Mouse (Mus musculus) ovary, postnatal 36 days (tissue): Measurements from ENCODE around the gene Dazap2.
"Not testable (repeated sequence)": the region's sequence is repeated elsewhere in the genome, so short reads cannot be mapped to it uniquely, and the experiment has no call there.

Experiments used
- DNase-seq: peaks from one replicate; pipeline ENCODE4 v3.0.0; 2022; ENCODE audit warnings: low spot score, mixed read lengths

Gene Dazap2

GRCm38 (mm10) chr15:100614996-100615824, at the start of gene Dazap2:
Gene Dazap2 (plus strand): TSS chr15:100615349.
- DNase-seq, result peak; percentile 99

DNA sequence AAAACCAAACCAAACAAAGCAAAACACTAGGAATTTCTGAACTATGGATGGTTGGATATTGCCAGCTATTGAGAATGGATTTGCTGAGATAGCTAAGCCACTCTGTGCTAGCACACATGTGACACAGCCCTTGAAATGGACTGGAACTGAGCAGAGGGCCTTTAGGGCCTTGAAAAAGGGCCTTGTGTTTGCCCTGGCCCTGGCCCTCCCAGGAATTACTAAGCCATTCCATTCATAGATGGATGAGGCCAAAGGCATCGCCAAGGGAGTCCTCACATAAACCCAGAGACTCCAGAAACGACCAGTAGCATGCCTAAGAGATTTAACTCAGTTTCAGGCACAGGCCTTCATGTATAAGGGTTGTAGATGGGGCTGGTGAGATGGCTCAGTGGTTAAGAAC, 48.6 kb upstream of the Dazap2 start:
- no peak for DNase-seq

GRCm38 (mm10) chr15:100569239-100569638, 45.9 kb upstream of the Dazap2 start:
- DNase-seq, result no peak

- DNase-seq, result no peak
Measured at GRCm38 (mm10) chr15:100573946-100574345, 41.2 kb upstream of the Dazap2 start.

- no peak for DNase-seq
Measured at GRCm38 (mm10) chr15:100574378-100574777, 40.8 kb upstream of the Dazap2 start.

DNA sequence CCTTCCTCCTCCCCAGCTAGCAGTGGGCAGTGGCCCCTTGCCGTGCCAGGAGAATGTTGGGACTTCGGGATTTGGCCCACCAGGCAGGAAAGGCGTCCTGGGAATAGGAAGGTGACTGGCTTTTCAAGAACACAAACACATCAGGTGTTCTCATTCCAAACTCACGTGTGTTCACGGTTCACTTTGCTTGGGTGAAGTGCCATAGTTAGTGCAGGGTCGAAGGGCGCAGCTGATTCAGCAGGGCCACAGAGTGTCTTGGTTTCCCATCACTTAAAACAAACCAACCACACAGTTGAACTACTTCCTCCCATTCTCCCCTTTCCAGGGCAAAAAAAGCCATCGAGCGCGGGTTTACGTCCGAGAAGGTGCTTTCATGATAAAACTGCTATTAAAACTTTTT, 39.8 kb upstream of the Dazap2 start:
- no peak for DNase-seq

DNA sequence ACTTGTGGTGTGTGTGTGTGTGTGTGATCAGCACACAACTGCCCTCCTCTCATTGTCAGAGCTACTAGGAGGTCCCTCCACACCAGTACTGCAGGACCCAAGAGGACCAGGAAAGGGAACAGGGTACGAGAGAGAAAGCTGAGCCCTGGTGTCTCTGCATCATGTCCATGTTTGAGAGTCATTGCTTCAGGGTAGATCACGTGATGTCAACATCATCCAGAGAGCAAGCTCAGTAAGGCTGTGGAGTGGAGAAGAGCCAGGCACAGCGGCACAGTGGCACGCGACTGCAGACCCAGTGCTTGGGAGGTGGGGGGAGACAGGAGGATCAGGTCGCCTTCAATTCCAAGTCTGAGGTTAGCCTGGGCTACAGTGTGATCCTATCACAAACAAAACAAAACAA, 38.8 kb upstream of the Dazap2 start:
- no peak for DNase-seq

DNA sequence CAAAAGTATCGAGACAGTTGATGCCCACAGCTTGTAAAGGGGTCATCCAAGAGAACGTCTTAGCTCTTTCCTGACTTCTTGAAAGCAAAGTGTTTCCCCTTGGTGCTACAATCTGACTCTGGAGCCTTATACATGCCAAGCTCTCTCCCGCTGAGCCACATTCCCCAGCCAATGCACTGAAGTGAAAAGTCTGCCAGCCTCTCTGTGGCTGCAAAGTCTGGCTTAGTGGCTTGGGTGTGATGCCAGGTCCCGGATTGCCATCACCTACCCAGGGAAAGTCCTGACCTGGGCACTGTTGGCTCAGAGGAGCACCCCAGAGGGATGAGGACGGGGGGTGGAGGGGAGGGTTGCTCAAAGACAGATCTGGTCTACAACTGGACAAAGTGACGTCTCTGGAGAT, 38.3 kb upstream of the Dazap2 start:
- DNase-seq, result no peak

DNA sequence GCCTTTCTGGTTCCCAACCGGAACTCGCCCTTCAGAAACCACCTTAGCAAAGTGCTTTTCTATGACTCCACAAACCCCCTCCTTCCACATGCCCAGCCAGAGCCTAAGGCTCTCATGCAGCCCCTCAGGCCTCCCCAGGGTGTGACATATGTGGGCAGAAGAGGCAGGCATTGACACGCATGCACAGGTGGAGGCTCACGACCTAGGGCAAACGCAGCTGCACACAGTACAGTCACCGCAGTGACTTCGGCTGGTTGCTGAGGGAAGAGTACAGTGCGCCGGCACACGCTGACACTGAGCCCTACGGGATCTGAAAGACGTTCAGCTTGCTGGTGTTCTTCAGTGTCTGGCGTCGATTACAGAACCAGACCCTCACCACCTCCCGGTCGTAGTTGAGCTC, 37.2 kb upstream of the Dazap2 start:
- DNase-seq, result no peak

- no peak for DNase-seq
Measured at GRCm38 (mm10) chr15:100580108-100580507, 35.0 kb upstream of the Dazap2 start.

- no peak for DNase-seq
Measured at GRCm38 (mm10) chr15:100585931-100586330, 29.2 kb upstream of the Dazap2 start.

DNA sequence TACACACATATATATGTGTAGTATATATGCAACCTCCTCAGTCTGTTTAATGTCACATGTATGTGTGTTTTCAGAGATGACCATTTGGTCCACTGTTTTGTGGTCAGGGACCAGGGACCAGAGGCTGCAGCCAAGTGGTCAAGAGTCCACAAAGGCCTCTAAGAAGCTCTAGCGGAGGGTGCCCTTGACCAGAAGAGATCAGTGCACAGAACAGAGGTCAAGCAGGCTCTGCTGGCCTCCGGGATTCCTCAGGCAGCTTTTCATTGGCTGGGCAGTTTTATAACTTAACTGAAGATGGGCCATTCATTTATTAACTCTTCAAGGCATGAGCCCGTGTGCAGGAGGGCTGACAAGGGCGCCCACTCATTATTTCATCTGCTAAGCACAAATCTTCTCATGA, 28.0 kb upstream of the Dazap2 start:
- no peak for DNase-seq

- DNase-seq, result no peak
Measured at GRCm38 (mm10) chr15:100588297-100588696, 26.9 kb upstream of the Dazap2 start.

- no peak for DNase-seq
Measured at GRCm38 (mm10) chr15:100590436-100590835, 24.7 kb upstream of the Dazap2 start.

DNA sequence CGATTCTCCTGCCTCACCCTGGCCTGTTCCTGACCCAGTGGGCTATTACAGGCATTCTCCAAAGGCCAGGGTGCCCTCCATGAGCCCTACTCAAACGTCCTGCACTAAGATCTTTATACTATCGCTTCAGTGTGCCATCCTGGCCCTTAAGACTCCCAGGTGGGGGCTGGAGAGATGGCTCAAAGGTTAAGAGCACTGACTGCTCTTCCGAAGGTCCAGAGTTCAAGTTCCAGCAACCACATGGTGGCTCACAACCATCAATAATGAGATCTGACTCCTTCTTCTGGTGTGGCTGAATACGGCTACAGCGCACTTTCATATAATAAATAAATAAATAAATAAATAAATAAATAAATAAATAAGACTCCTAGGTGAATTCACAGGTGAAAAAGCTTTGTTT, 22.3 kb upstream of the Dazap2 start:
- DNase-seq, result no peak

GRCm38 (mm10) chr15:100598287-100598882, 16.8 kb upstream of the Dazap2 start:
- no peak for DNase-seq

DNA sequence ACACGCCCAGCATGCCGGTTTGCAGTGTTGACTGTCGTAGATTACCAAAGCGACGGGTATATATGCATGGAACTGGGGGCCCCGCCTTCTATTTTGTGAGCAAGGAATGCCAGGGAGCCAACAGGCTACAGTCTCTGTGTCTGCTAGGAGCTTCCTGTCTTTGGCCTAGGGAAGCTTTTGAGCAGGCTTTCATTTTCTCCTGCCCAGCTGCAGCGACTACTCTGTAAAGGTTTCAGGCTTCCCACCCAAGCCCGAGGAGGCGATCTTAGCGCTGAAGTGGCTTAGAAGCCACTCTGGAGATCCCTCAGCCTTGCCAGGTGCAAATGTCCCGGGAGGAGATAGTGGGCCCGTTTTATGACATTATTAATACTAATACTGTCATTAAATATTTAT, 16.3 kb upstream of the Dazap2 start:
- DNase-seq, result peak; percentile 42

DNA sequence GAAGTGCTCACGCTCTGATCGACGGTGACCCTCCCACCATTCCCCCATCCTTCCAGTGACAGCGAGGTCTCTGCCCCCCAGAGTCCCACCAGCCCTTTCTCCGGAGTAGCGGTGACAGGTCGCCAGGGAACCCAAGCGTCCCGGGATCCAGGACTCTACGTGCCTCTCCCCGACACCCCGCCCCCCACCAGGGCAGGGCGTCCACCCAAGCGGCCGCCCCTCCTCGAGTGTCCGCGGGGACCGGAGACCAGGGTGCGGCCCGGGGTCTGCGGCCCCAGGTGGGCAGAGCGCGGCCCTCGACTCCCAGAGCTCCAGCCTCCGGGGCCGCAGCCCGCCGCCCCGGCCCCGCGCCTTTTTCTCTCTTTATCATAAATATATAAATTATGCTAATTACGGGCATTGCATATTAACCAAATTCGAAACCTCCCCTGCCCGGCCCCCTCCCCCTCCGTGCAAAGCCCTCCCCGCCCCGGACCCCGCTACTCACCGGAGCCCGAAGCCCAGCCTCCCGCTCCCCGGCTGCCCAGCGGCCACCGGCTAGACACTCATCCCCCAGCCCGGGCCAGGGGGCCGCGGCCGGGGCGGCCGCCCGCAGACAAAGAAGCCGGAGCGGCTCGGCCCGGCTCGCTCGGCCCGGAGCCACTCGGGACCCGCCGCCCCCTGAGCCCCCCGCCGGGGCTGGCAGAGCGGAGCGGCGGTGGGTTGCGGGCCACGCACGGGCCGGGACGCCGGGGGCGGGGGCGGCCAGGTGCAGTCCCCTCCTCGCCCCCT, 15.7 kb upstream of the Dazap2 start, which contains the start of gene Pou6f1:
TSS of gene Pou6f1 (minus strand) at position 709 of the 771 bp plus-strand sequence.
- DNase-seq, result peak; percentile 67

DNA sequence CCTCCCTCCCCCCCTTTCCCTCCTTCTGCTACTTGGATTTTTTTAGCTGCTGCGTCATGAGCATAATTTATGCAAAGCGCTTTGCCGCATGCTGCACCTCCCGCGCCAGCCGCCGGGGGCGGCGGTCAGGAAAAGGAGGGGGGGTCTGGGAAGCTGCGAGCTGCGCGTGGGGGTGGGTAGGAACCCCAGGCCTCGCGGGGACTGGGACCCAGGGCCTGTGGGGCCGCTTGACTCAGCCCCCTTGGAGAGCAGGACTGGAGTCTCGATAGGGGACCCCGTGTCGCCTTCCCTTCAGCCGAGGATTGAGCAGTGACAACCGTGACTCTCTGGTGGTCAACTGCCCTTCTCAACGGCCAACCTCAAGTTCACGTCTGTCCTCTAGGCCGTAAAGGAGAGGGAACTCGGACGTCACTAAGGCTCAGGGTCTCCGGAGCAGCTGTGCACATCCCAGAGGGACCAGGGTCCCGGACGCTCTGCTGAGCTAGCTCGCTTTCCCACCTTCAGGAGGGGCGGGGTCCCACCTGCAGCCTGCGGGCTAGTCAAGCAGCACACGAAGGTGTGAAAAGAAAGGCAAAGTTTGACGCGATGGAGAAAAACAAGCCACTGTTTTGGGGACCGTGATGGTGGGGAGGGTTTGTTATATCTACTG, 15.0 kb upstream of the Dazap2 start:
- DNase-seq, result peak; percentile 79

DNA sequence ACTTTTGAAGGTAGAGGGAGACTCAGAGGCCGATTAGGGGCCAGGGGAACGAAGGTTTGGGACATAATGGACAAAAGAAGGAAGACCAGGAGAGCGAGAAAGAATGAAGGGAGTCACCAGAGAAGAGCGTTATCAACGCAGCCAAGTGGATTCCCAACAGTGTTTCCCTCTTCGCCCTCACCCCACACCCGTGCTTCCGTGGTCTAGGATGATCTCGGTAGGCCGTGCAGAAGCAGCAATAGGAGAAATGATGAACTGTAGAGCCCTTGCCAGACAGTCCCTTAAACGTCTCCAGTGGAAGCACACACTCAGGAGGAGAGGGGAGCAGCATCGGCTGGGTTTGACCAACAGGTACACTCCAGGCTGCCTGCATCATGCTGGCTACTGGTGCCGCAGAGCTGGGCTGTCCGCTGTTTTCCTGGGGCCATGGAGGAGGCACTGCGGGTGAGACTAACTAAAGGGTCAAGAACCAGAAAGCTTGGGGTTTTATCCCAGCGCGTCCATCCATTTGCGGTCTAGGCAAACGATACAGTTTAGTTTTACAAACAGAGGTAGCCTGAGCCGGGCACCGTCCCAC, 14.4 kb upstream of the Dazap2 start:
- no peak for DNase-seq

- no peak for DNase-seq
Measured at GRCm38 (mm10) chr15:100601669-100602068, 13.5 kb upstream of the Dazap2 start.

GRCm38 (mm10) chr15:100606677-100607076, 8.5 kb upstream of the Dazap2 start:
- not testable (repeated sequence) for DNase-seq
